Mouse (Mus musculus) neural tube, embryonic 10.5 days (tissue): Measurements from ENCODE around the gene Tbc1d5.
"Not testable (repeated sequence)": the region's sequence is repeated elsewhere in the genome, so short reads cannot be mapped to it uniquely, and the experiment has no call there.

Experiments
- DNase-seq: peaks from one replicate; pipeline ENCODE4 v3.0.0-alpha.2; 2017; ENCODE audit warnings: low spot score; ENCODE audit errors: extremely low spot score

Gene Tbc1d5

GRCm38 (mm10) chr17:50752753-50753152 is 426.4 kb downstream of the Tbc1d5 start:
- no peak for DNase-seq

DNA sequence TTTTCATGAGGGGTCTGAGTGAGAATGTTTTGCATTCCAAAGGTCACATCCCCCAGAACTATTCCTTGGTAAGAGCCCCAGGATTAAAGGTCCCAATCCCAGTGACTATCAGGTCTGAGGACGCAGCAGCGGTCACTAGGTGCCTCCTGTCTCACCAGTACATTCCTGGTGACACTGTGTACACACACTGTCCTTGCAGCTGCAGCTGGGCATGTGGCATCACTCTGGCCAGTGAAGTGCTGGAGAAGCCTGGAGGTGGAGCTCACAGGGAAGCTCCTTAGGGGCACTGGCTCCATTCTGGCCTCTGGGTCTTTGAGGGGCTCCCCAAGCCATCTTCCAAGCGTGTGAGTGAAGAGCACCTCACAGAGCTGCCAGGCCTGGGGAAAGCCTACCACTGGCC is 427.2 kb downstream of the Tbc1d5 start:
- no peak for DNase-seq

DNA sequence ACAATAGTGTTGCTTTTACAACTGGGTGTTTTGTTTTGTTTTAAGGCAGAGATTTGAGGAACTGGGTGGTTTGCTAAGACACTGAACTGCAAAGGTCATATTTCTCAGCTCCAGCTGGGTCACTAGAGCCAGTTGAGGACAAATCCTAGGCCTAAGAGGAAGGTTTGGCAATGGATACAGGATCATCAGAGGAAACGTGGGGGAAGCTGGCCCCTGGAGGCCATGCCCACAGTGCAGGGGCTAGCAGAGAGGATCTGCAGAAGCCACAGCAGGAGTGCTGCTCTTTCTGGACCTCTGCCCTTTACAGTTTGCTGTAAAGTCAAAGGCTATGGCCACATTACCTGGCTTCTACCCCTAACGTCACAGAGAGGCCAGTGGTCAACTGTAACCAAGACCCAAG is 428.3 kb downstream of the Tbc1d5 start:
- DNase-seq: no peak

DNA sequence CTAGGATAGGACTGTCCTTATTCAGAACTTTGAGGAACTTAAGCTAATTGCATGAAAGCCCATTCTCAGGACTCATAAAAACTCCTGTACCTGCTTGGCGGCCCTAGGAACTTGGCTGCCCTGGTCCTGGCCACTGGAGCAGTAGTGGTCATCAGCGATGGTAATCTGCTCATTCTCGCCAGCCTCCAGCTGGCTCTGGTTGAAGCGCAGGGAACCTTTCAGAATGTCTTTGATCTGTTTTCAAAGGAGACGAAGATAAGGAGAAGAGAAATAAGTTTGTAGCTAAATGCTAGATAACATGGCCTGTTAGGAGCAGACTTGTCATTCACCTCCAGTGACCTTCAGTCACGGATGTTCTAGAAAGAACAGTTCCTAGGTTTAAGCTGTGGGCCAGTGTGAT is 437.8 kb downstream of the Tbc1d5 start:
- no peak for DNase-seq

DNA sequence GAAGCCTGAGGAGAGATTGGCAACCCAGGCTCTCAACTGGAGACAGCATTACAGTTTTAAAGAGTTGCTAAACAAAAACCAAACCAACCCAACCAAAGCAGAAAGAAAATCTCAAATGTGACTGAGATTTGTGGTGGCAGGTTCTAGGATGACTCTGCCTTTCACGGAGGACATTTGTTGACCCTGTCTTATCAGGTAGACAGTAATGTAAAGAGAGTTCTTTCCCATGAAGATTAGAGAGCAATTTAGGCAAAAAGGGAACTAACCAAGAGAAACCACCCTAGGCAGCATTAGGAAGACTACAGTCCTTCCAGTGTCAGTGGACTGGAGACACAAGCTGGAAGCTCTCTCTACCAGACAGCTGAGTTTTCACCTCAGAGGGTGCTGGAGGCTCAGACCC is 438.3 kb downstream of the Tbc1d5 start:
- no peak for DNase-seq

DNA sequence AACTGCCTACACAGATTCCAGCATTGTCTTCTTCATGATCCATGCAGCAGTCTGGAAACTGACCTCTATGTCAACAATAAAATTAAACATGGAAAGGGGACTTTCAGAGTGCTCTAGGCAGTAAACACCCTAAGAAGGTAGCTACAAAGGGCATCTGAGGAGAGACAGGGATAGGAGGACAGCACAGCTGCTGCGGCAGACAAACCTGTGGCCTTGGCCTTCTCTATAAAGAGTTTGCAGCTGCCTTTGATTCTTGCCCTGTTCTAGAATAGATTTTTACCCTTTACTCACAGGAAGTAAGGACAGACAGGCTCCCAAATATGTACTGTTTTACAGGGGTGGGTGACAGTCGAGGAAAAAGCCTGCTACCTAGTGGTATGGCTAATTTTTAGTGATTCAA is 440.7 kb downstream of the Tbc1d5 start:
- DNase-seq: no peak

DNA sequence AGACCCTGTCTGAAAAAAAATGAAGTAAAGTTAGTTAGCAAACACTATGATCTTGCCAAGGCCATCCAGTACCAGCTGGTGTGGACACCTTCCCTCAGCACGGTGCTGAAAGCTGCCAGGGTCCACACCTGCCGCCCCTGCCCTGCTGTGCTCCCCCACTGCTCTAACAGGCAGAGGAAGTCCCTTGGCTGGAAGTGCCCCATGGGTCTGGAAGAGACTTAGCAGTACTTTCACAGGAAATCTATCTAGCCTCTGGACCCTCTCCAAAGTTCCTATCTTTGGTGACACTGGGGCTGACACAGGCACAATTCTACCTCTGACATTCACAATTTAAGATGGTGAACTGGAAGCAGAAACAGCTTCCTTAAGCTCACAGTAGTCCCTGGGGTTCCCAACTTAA is 442.1 kb downstream of the Tbc1d5 start:
- DNase-seq: no peak

GRCm38 (mm10) chr17:50735955-50736533 is 443.1 kb downstream of the Tbc1d5 start:
- DNase-seq: no peak

DNA sequence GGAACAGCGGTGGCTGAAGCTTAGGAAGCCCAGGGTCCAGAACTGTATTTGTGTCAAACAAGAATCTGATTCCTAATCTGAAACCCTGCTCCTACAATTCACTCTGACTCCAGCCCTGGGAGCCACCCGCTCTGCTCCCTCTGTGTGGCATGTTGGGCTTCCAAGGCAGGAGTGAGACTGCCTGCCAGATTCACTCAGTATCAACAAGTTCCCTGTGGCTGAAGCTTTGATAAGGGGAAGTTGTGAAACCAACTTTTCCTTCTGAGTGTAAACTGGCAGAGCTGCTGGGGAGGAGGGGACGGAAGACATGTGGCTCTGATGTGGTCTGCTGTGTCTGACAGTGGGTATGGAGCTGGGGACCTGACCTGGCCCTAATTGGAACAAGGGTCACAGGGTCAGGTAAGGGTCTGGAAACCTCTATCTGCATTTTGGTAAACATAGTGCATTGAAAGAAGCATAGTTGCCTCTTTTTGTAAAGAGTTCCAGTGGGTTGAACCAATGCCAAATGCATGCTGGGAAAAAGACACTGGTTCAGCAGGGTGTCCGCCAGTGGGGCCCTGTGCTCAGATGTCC is 443.7 kb downstream of the Tbc1d5 start:
- DNase-seq: no peak

- DNase-seq: no peak
These were observed 444.4 kb downstream of the Tbc1d5 start for GRCm38 (mm10) chr17:50734781-50735180.

GRCm38 (mm10) chr17:50733390-50733789 is 445.8 kb downstream of the Tbc1d5 start:
- no peak for DNase-seq

DNA sequence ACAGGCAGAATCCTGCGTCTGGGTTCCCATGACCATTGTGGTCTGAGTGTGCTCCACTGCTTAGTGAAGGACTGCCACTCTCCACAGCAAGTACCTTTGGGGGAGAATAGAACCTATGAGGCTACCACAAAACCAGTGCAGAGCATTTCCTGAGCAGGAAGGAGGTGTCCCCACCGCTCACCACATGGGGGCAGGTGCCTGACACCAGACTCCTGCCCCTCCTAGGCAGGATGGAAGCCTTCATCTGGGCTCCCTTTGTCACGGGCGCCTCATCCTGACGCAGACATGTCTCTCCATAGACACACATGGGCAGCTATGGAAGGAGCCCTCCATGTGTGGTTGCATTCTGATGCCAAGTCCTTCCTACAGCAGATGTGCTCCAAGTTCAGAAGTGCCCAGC is 447.3 kb downstream of the Tbc1d5 start:
- no peak for DNase-seq

DNA sequence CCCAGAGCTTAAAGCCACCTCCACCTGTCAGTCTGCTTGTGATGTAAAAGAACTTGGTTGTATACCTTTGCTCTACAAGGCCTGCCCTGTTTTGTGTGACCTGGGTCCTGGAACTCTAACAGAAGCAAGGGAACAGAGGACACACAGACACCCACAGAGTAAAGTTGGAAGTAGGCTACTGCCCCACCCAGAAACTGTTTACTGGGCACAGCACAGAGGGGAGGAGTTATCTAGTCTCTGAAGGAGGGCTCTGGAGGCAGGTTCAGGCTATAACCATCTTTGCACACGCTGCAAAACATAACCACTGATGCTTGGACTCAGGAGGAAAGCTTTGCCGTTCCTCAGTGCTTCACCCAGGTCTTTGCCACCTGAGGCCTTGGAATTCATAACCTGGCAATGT is 448.3 kb downstream of the Tbc1d5 start:
- DNase-seq: no peak

DNA sequence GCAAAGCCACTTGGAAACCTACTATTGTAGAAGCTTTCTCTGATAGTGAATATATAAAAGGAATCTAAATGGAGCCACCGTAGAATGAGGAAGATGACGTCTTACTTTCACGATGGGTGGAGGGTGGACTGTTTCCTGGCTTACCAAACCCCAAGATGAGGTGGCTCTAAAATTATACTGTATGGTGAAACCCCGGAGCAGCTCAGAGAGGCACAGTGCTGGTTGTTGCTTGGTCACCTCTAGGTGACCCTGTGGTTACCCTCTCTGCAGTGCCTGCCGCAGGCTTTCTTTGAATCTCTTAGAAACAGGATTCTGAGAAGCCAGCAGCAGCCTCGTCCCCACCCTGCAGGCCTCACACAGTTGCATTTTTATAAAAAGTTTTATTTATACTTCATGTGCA is 449.6 kb downstream of the Tbc1d5 start:
- no peak for DNase-seq

DNA sequence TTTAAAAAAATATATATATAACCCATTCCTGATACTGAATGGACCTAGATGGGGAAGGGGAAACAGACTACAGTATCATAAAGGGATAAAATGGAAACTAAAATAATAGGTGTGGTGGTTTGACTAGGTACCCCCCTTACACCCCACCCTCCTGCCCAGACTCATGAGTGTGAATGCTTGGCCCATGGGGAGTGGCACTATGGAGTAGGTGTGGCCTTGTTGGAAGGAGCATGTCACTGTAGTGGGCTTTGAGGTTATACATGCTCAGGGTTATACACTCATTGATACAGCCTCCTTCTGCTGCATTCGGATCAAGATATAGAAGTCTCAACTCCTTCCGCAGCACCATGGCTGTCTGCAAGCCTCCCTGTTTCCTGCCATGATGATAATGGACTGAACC is 450.1 kb downstream of the Tbc1d5 start:
- no peak for DNase-seq

- no peak for DNase-seq
These were observed 452.9 kb downstream of the Tbc1d5 start for GRCm38 (mm10) chr17:50726265-50726664.

- DNase-seq: no peak
These were observed 454.8 kb downstream of the Tbc1d5 start for GRCm38 (mm10) chr17:50724376-50724775.

DNA sequence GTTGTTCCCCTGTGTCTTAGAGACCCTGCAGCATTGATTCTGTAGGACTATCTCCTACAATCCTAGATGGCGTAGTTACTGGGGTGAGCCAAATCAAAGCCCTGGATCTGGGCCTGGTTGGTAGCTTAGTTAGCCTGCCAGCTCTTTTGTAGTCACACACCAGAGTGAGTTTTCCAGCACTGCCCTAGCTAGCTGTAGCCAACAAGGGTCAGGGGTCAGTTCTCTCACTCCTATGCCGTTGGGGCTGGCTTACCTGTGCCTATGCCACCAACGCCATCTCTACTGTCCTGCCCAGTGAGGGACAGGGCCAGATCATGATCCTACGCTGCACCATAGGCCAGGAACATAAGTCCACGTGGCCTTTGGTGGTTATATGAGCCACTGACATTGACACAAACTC is 461.6 kb downstream of the Tbc1d5 start:
- DNase-seq: no peak

- DNase-seq: no peak
These were observed 468.5 kb downstream of the Tbc1d5 start for GRCm38 (mm10) chr17:50710497-50711222.

- not testable (repeated sequence) for DNase-seq
These were observed 480.7 kb downstream of the Tbc1d5 start for GRCm38 (mm10) chr17:50698410-50698809.

GRCm38 (mm10) chr17:50688135-50688534 is 491.0 kb downstream of the Tbc1d5 start:
- no peak for DNase-seq

DNA sequence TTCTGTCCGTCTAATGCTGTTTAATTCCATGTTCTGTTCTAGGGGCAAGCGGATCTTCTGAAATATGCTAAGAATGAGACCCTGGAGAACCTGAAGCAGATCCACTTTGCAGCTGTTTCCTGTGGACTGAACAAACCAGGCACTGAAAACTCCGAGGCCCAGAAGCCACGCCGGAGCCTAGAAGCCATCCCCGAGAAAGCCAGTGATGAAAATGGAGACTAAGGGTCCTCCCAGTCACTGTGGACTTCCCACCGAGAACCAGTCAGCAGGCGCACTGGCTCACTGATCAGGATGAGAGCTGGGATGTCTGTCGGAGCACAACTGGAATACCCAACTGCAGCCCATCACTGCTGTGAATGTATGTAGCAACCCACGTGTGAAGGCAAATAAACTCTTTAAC is 491.5 kb downstream of the Tbc1d5 start:
- no peak for DNase-seq
